Mouse (Mus musculus) liver, embryonic 15.5 days (tissue): ENCODE results near the gene D6Ertd527e. TPM values are rescaled to one million over a fixed set of nuclear protein-coding genes. Genes with fewer than 3 reads are reported as not detected.
A peak's percentile ranks its signal among the peaks of the same experiment; 100 is the strongest.

ENCODE experiments used
- ATAC-seq: fragments of 200-750 bp; cut with Nextera tagmentation; 2 replicates; pipeline ENCODE4 v1.8.0; 2017; ENCODE audit warnings: moderate number of reproducible peaks, mild to moderate bottlenecking, moderate library complexity; ENCODE audit not compliant: insufficient read depth
- H3K27ac ChIP-seq: fragments of 300-500 bp; sonication (generic); replicated peaks from 2 replicates; pipeline ENCODE4 v1.5.1; 2015; ENCODE audit warnings: mild to moderate bottlenecking, inconsistent platforms
- H3K27me3 ChIP-seq: fragments of 300-500 bp; sonication (generic); 2 replicates; pipeline ENCODE4 v1.6.1; 2015; ENCODE audit warnings: mild to moderate bottlenecking, inconsistent platforms
- H3K36me3 ChIP-seq: fragments of 300-500 bp; sonication (generic); replicated peaks from 2 replicates; pipeline ENCODE4 v1.6.1; 2015; ENCODE audit warnings: moderate library complexity, mild to moderate bottlenecking, inconsistent platforms
- H3K4me1 ChIP-seq: fragments of 300-500 bp; sonication (generic); replicated peaks from 2 replicates; pipeline ENCODE4 v1.6.1; 2015; ENCODE audit warnings: inconsistent platforms
- H3K4me2 ChIP-seq: fragments of 300-500 bp; sonication (generic); 2 replicates; pipeline ENCODE4 v1.6.1; 2015; ENCODE audit warnings: moderate library complexity, mild to moderate bottlenecking, inconsistent platforms
- H3K4me3 ChIP-seq: fragments of 300-500 bp; sonication (generic); replicated peaks from 2 replicates; pipeline ENCODE4 v1.5.1; 2015; ENCODE audit warnings: mild to moderate bottlenecking, inconsistent platforms
- H3K9ac ChIP-seq: fragments of 300-500 bp; sonication (generic); 2 replicates; pipeline ENCODE4 v1.6.1; 2015; ENCODE audit warnings: moderate library complexity, mild to moderate bottlenecking, inconsistent platforms
- H3K9me3 ChIP-seq: fragments of 300-500 bp; sonication (generic); replicated peaks from 2 replicates; pipeline ENCODE4 v1.6.1; 2016; ENCODE audit warnings: inconsistent platforms
- WGBS: fragments of 180-500 bp; shearing (Covaris S2); methylation state at CpG from one replicate; pipeline ENCODE4 v1.1.7; 2015; ENCODE audit warnings: mixed read lengths; ENCODE audit not compliant: insufficient replicate concordance; 5-methylcytosine and 5-hydroxymethylcytosine counted together
- polyA plus RNA-seq: library from polyadenylated mRNA; unstranded; fragments of >200 nt; fragmentation: Nextera tagmentation; extraction: Ambion mirVana; gene quantifications from 2 replicates; pipeline ENCODE4 v1.2.1, GENCODE M21; 2015

Gene D6Ertd527e
- polyA plus RNA-seq, 1 experiment from 2014 or later, result not detected

GRCm38 (mm10) chr6:87130628-87131027 is 26.1 kb downstream of the D6Ertd527e start:
- no peak overlapping the region for H3K27ac ChIP-seq
- no peak for ATAC-seq
- peaks cover 9% of the 10 kb centered on the region; the same call in 1 of the 2 replicates for H3K4me1 ChIP-seq
- H3K9ac ChIP-seq, result no peak overlapping the region
- 66% methylated on average over 7 of the region's 7 CpGs for WGBS
- no peak overlapping the region for H3K4me2 ChIP-seq
- no peaks in the 10 kb centered on the region for H3K36me3 ChIP-seq
- no peak overlapping the region for H3K4me3 ChIP-seq
- H3K27me3 ChIP-seq, result no peaks in the 10 kb centered on the region
- H3K9me3 ChIP-seq, result no peaks in the 10 kb centered on the region

- H3K27me3 ChIP-seq, result no peaks in the 10 kb centered on the region
- H3K4me1 ChIP-seq, result peaks cover 9% of the 10 kb centered on the region; the same call in 1 of the 2 replicates
- H3K4me2 ChIP-seq, result no peak overlapping the region
- no peak overlapping the region for H3K9ac ChIP-seq
- ATAC-seq, result no peak
- no peaks in the 10 kb centered on the region for H3K36me3 ChIP-seq
- WGBS, result 45% methylated on average over 1 of the region's 1 CpGs
- H3K27ac ChIP-seq, result no peak overlapping the region
- H3K9me3 ChIP-seq, result no peaks in the 10 kb centered on the region
- no peak overlapping the region for H3K4me3 ChIP-seq
Measured at GRCm38 (mm10) chr6:87131078-87131477, 26.5 kb downstream of the D6Ertd527e start.

GRCm38 (mm10) chr6:87133520-87133919 is 29.0 kb downstream of the D6Ertd527e start:
- ATAC-seq, result no peak
- Histone ChIP-seq H3K36me3 (no peaks in the 10 kb centered on the region), H3K4me1 (peaks cover 11% of the 10 kb centered on the region), H3K9ac (no peak overlapping the region), H3K9me3 (no peaks in the 10 kb centered on the region), H3K4me3 (no peak overlapping the region), H3K4me2 (no peak overlapping the region), H3K27ac (no peak overlapping the region), H3K27me3 (no peaks in the 10 kb centered on the region)
- 76% methylated on average over 3 of the region's 3 CpGs for WGBS

GRCm38 (mm10) chr6:87133966-87134546 is 29.5 kb downstream of the D6Ertd527e start:
- no peak for ATAC-seq
- 62% methylated on average over 12 of the region's 12 CpGs for WGBS
- H3K36me3 ChIP-seq, result no peaks in the 10 kb centered on the region

GRCm38 (mm10) chr6:87138479-87138878 is 33.9 kb downstream of the D6Ertd527e start:
- peak; percentile 76 for ATAC-seq
- peaks cover 6% of the 10 kb centered on the region; the same call in 1 of the 2 replicates for H3K27me3 ChIP-seq
- H3K9me3 ChIP-seq, result no peaks in the 10 kb centered on the region
- H3K4me2 ChIP-seq, result no peak overlapping the region; the same call in 1 of the 2 replicates
- no peak overlapping the region for H3K4me3 ChIP-seq
- H3K36me3 ChIP-seq, result no peaks in the 10 kb centered on the region
- no peak overlapping the region for H3K9ac ChIP-seq
- peak overlapping the region; percentile 77 for H3K27ac ChIP-seq
- peaks cover 32% of the 10 kb centered on the region for H3K4me1 ChIP-seq
- WGBS, result 27% methylated on average over 5 of the region's 5 CpGs

More at GRCm38 (mm10) chr6:87133966-87134546, 29.5 kb downstream of the D6Ertd527e start:
- H3K4me1 ChIP-seq, result peaks cover 17% of the 10 kb centered on the region
- H3K4me2 ChIP-seq, result no peak overlapping the region
- no peak overlapping the region for H3K4me3 ChIP-seq
- H3K27me3 ChIP-seq, result no peaks in the 10 kb centered on the region
- H3K9me3 ChIP-seq, result no peaks in the 10 kb centered on the region
- no peak overlapping the region for H3K9ac ChIP-seq
- no peak overlapping the region for H3K27ac ChIP-seq

GRCm38 (mm10) chr6:87139796-87140553 is 35.4 kb downstream of the D6Ertd527e start:
- Histone ChIP-seq H3K4me3 (no peak overlapping the region), H3K9me3 (no peaks in the 10 kb centered on the region), H3K36me3 (no peaks in the 10 kb centered on the region), H3K27me3 (peaks cover 10% of the 10 kb centered on the region; the same call in 1 of the 2 replicates), H3K9ac (no peak overlapping the region), H3K4me1 (peaks cover 32% of the 10 kb centered on the region), H3K4me2 (peak overlapping the region; percentile 19), H3K27ac (peak overlapping the region; percentile 77)
- ATAC-seq, result peak; percentile 76
- WGBS, result 53% methylated on average over 12 of the region's 12 CpGs

- 55% methylated on average over 5 of the region's 5 CpGs for WGBS
- Histone ChIP-seq H3K4me1 (peaks cover 32% of the 10 kb centered on the region), H3K27me3 (peaks cover 14% of the 10 kb centered on the region; the same call in 1 of the 2 replicates), H3K4me3 (no peak overlapping the region), H3K27ac (no peak overlapping the region), H3K36me3 (no peaks in the 10 kb centered on the region), H3K9me3 (no peaks in the 10 kb centered on the region), H3K4me2 (no peak overlapping the region), H3K9ac (no peak overlapping the region)
- ATAC-seq, result no peak
Measured at GRCm38 (mm10) chr6:87142239-87142638, 37.7 kb downstream of the D6Ertd527e start.

GRCm38 (mm10) chr6:87143594-87143993 is 39.0 kb downstream of the D6Ertd527e start:
- Histone ChIP-seq H3K4me1 (peaks cover 20% of the 10 kb centered on the region), H3K36me3 (no peaks in the 10 kb centered on the region), H3K4me3 (no peak overlapping the region), H3K9ac (no peak overlapping the region), H3K4me2 (no peak overlapping the region), H3K9me3 (no peaks in the 10 kb centered on the region), H3K27me3 (peaks cover 14% of the 10 kb centered on the region; the same call in 1 of the 2 replicates), H3K27ac (no peak overlapping the region)
- WGBS, result 69% methylated on average over 13 of the region's 13 CpGs
- no peak for ATAC-seq

GRCm38 (mm10) chr6:87147921-87148320 is 43.4 kb downstream of the D6Ertd527e start:
- Histone ChIP-seq H3K4me2 (no peak overlapping the region), H3K9ac (no peak overlapping the region), H3K9me3 (no peaks in the 10 kb centered on the region), H3K36me3 (no peaks in the 10 kb centered on the region), H3K27ac (no peak overlapping the region), H3K4me3 (no peak overlapping the region), H3K27me3 (peaks cover 9% of the 10 kb centered on the region; the same call in 1 of the 2 replicates), H3K4me1 (peaks cover 19% of the 10 kb centered on the region)
- ATAC-seq, result no peak
- WGBS, result 39% methylated on average over 3 of the region's 3 CpGs

- WGBS, result 64% methylated on average over 7 of the region's 7 CpGs
- Histone ChIP-seq H3K36me3 (no peaks in the 10 kb centered on the region), H3K9ac (no peak overlapping the region), H3K4me2 (no peak overlapping the region), H3K4me1 (peaks cover 27% of the 10 kb centered on the region), H3K27me3 (0 out of 2 replicates have a peak, but pooled peaks cover 11% of the 10 kb centered on the region), H3K4me3 (no peak overlapping the region), H3K9me3 (no peaks in the 10 kb centered on the region), H3K27ac (no peak overlapping the region)
- ATAC-seq, result no peak
Measured at GRCm38 (mm10) chr6:87150471-87150870, 45.9 kb downstream of the D6Ertd527e start.

- WGBS, result 81% methylated on average over 8 of the region's 8 CpGs
- no peak for ATAC-seq
- Histone ChIP-seq H3K27ac (no peak overlapping the region), H3K27me3 (0 out of 2 replicates have a peak, but pooled peaks cover 11% of the 10 kb centered on the region), H3K4me2 (no peak overlapping the region), H3K9me3 (no peaks in the 10 kb centered on the region), H3K9ac (no peak overlapping the region), H3K36me3 (no peaks in the 10 kb centered on the region), H3K4me3 (no peak overlapping the region), H3K4me1 (peaks cover 27% of the 10 kb centered on the region)
Measured at GRCm38 (mm10) chr6:87151427-87151826, 46.9 kb downstream of the D6Ertd527e start.
